Mouse (Mus musculus): ENCODE measurements around the gene Ppme1.

Ppme1 gene

DNA sequence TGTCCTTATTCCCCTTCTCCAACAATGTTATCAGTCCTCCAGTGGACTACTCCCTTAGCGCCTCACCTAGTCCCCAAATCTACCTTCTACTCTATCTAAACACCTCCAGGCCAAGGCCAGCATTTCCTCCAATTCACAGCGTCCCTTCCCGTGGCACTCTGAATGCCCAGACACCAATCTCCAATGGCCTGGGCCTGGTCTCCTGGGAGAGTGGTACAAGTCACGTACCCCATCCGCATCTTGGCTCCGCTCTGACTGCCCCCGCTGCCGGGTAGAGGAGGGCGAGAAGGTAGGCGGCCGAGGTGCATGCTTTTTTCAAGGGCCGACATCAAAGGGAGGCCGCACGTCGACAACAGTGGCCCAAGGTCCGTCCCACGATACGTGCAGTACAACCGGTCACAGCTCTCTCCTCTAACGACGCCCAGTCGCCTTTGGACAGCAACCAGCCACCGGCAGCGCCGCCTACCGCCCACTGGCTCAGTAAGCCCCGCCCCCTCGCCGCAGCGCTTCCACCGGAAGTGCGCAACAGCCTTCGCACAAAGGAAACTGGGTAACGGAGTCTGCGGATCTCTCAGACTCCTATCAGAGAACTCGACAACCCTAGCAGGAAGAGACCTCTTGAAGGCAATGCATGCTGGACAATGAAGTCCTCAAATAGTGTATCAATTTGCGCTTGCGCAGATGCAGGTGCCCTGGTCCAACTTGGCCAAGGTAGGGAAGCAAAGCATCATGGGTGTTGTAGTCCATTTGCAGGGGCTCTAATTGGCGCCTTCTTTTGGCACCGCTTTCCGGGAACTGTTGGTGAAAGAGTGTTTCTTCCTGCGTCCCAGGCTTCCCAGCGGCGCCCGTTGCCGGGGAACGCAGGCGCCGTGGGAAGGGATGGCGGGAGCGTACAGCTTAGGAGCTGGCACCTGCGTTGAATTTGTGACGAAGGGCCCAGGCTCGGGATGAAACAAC is at the start of gene Ppme1, which contains the start of gene C2cd3:
TSS of gene Ppme1 (minus strand) at position 813 of the 957 bp plus-strand sequence.
TSS of gene C2cd3 (plus strand) at position 739 of the 957 bp plus-strand sequence.
- peak; percentile 99 for DNase-seq (ENCODE audit: low read depth, low spot score)

DNA sequence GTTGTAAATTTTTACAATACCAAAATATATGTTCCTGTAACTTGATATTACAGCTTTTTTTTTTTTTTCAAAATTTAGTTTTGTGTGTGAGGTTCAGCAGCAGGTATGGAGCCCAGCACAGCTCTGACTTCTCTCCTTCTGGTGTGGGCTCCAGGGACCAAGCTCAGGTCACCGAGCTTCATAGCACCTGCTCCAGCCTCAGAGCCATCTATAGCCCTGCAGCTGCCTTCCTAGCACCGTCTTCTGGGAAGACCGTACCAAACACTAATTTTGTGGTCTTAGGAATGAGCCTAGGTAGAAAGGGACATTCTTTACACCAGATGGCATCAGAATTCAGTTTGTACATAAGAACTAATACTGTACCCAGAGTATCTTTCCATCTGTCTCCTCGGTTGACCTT is 36.6 kb upstream of the Ppme1 start:
- no peak for DNase-seq (ENCODE audit: low read depth, low spot score)

DNA sequence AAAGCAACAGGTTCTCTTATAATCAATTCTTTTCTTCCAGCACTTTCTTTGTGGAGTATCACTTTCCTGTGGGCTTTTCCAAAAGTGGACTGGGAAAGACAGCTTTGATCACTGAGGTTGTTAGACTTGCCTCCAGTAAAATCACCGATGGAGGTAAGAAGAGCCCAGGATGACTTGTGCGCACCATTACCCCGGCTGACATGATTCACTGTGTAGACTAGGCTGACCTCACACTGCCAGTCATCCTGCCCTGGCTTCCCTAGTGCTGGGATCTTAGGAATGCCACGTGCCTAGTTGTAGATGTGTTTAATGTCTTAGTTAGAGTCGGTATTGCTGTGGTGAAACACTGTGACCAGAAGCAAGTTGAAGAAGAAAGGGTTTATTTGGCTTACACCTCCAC is 35.6 kb upstream of the Ppme1 start:
- no peak for DNase-seq (ENCODE audit: low read depth, low spot score)

DNA sequence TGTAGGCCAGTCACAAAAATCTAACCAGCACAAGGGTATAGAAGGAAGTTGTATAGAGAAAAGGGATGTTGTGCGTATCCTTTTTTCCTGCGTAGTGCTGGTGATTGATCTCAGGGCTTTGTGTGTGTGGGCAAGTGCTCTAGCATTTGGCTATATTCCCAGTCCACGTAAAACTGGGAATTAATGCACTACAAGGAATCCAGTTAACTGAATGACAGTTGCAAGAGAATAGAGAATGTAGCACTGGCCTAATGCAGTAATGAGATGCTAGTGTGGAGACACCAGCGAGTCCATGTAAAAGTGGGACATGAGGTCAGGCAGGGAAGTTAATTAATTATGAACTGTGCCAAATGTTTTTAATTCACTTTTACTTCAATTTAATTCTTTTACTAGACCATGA is 30.6 kb upstream of the Ppme1 start:
- no peak for DNase-seq (ENCODE audit: low read depth, low spot score)

DNA sequence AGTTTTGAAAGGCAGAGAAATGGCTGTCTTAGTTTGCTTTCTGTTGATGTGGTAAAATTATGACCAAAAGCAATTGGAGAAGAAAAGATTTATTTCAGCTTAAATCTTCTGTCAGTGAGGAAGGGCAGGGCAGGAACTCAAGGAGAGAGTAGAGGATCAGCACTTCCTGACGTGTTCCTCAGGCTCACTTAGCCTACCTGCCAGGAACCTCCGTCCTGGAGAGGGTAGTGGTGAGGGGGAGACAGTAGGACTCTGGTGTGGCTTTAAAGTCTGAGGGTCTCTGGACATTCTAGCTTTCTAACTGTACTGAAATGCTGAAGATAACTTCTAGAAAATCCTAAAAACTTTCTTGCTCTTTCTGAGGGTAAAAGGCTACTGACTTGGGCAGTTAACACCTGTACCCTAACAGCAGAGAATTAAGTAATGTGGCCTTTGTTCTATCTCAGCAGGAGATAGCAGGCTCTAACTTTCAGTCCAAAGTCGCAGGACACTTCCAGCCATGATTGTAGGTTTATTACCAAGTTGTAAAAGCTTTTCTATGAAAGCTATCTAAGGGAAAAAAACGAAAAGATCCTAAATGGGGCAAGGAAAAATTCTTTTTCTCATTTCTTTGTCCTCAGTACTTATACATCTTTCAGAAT is 28.9 kb upstream of the Ppme1 start:
- no peak for DNase-seq (ENCODE audit: low read depth, low spot score)

DNA sequence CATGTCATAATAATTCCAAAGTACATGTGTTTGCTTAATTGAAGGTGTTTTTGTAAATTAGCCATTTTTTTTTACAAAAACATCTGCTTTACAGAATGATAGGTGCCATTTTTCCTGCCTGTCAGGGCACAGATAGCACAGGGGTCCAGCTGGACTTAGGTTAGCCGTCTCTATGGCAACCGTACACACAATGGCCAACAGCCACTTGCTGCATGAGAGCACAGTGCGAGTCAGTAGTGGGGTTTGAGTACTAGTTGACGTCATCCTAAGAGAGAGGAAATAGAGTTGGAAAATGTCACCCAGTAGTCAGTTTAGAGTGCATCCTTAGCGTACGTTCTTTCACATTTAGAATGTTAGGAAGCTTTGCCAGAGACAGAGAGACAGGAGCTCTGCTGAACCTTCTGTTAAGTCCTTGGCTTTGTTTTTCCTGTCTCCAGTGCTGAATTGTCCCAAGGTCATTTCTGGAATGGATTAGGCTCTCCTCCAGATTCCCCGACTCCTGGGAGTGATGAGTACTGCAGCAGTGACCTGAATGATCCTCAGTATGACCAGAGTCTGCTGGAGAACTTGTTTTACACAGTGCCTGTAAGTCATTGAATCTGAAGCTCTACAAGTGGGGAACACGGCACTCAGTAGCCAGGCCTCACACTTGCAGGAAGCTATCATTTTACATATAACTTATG is 27.3 kb upstream of the Ppme1 start:
- no peak for DNase-seq (ENCODE audit: low read depth, low spot score)

DNA sequence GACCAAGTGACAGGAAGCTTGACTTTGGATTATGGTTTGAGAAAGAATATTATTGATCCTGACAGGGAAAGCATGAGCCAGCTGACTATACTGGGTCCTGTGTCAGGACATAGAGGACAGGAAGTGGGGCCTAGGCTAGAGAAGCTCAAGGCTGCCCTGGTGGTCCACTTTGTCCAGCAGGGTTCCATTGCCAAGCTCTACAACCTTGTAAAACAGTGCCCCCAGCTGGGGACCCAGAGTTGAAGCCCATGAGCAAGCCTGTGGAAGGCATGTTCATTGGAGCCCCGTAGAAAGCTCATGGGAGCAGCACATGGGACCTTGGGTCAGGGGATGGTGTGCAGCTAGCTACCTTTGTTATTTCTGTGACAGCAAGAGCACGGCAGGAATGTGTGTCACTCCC is 20.2 kb upstream of the Ppme1 start:
- DNase-seq (ENCODE audit: low read depth, low spot score): no peak

DNA sequence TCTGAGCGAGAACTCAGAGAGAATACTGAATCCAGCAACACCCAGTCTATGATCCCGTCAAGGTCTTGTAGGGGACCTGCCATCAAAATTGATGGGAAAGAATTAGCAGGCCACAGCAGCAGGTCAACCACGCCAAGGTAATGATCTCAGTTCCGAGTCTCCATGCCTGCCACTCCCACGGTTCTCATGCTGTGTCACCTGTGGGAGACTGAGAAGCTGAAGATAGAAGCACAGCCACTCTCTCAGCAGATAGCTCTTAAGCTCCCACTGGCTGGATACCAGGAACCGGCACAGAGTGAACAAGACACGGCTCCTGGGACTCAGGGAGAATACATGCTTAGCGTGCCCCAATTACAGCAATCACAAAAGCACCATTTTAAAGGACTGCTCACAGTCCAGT is 18.1 kb upstream of the Ppme1 start:
- DNase-seq (ENCODE audit: low read depth, low spot score): no peak

DNA sequence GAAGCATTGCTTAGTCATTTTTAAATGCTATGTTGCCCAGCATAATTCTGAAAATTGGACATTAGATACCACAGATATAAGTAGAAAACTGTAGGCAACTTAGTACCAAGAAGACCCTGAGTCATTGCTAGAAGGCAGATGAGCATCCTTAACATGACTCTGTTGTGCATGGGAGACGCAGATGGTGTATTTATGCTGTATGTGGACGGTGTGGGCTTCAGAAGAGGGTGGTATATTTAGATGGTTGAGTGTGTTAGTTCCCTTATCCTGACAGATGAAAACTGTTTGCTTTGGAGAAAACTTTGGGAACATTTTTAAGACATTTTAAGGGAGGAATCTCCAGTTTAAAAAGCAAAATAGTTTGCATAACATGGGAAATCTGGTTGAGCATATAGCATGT is 16.1 kb upstream of the Ppme1 start:
- no peak for DNase-seq (ENCODE audit: low read depth, low spot score)

DNA sequence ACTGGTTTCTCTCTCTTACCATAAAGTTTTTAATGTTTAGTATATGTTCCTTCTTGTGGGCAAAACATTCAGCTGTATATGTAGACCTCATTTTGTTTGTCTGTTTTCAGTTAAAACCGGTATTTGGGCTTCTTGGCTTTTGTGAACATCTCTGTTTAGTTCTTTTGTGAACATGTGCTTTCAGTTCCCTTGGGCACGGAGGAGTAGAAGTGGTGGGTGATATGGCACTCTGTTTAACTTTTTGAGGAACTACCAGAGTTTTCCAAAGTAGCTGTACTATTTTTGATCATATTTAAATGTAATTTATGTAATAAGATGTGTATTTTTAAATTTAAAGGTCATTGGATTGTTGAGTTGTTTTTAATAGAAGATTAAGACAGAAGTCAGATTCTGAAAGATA is 11.1 kb upstream of the Ppme1 start:
- no peak for DNase-seq (ENCODE audit: low read depth, low spot score)

DNA sequence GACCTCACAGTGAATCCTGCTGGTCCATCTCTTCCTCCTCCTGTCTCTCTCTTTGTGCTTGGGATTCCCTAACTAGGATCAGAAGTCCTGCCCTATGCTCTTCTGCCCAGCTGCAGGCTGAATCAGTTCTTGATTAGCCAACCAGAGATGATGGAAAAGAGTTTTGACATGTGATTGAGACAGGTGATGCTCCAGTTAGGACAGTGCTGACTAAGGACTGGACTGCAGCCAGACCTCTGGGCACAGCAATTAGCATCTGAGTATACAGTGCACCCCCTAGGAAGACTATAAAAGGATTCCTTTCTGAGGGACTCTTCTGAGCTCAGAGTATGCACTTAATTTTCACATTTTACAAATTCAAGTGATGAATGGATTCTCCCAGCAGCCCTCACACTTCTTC is 9.1 kb upstream of the Ppme1 start:
- DNase-seq (ENCODE audit: low read depth, low spot score): no peak

DNA sequence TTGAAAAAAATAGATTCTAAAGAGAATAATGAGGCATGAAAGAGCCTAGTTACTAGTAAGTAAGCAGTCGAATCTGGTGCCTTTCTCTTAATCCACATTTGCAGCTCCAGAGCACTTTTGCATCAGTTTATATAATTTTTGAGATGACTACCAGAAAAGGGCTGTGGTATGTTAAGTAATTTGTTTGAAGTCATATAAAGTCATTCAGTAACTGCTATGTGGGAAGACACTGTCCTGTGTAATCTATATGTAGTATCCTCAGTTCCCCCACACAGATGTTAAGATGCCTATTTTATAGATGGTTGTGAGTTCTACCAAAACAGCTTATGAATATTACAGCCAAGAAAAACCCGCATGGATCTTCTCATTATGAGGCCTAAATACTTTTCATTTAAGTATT is 6.2 kb upstream of the Ppme1 start:
- no peak for DNase-seq (ENCODE audit: low read depth, low spot score)

DNA sequence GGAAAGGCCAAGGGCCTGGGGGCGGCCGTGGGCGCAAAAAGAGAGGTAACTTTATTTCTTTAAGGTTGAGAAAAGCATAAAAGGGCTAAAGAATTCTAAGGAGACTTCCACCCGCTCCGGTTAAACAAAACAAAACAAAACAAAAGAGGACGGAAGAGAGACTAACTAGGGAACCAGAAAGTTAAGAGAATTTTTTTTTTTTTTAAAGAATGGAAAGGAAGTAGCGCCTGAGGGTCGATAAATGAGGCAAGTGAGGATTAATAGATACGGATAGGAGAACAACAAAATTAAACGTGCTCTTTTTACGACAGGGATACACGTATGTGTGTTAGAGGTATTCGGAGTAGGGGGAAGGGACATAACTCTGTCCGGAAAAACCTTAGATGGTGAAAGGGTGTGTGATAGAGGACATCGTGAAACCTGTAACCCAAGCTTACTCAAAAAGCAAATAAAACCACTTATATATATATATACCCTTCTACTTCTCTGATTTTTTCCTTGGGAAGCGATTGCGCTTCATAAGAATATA is 409 bp upstream of the Ppme1 start:
- DNase-seq (ENCODE audit: low read depth, low spot score): no peak

DNA sequence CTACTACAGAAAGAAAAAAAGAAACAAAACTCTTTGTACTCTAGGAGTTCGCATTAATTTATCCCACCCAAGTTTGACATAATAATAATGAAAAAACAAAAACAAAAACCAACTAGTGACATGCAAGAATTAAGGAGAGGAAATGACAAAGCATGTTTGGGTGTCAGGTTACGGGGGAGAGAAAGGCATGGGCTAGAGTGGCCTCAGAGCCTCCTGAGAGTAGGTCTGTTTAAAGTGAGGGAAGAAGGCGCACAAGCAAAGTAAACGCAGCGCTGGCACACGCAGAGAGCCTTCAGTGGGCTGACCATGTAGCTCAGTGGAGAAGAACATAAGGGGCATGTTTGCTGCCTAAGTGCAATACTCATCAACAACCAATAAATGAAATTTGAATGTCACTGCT is 7.2 kb downstream of the Ppme1 start:
- DNase-seq (ENCODE audit: low read depth, low spot score): no peak

DNA sequence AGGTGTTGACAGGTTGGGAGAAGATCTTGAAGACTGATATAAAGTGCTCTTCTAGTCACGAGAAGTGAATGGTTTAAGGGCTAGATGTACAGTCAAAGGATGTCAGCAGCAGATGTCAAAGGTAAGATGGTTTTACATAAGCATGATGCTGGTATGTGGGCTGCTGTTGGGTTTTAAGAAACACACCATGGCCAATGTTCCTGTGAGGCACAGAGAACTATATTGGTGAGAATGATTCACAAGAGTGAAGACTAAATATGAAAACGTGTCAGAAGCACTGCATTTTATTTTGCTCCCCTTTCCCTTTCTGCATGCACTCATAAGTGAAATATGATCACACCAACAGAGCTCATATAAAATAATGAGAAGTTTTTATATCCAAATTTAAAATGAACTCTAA is 8.9 kb downstream of the Ppme1 start:
- no peak for DNase-seq (ENCODE audit: low read depth, low spot score)

DNA sequence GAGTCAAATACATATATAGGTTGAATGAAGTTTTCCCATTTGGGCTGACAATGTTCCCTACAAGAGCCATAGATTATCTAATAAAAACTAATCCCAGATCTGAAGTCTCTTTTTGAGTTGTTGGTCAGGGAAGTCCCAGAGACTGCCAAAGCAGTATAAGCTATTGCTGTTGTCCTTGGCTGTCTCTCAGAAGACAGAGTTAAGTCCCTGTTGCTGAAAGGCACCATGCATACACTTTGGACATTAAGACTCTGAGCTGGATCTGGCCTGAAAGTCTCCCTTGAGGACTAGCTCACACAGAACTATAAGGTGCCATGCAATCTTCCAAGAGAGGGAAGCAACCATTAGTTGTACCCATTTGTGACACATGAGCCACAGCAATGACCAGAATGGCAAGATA is 14.3 kb downstream of the Ppme1 start:
- DNase-seq (ENCODE audit: low read depth, low spot score): no peak

DNA sequence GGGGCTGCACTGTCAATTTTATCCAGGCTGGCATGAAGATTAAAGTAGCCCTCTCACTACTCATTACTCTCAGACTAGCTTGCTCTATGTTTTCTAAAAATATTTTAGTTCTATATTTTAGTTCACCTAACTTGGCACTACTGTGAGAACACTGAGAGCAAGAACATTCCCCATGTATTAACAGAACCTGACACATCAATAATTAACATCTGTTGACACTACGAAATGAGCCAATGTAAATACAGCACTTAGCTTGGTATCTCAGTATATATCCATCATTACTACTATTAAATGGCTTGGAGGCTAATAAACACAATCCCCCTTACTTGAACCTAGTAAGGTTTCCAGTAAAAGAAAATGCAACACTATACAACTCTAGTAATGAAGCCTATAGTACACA is 15.3 kb downstream of the Ppme1 start:
- no peak for DNase-seq (ENCODE audit: low read depth, low spot score)

DNA sequence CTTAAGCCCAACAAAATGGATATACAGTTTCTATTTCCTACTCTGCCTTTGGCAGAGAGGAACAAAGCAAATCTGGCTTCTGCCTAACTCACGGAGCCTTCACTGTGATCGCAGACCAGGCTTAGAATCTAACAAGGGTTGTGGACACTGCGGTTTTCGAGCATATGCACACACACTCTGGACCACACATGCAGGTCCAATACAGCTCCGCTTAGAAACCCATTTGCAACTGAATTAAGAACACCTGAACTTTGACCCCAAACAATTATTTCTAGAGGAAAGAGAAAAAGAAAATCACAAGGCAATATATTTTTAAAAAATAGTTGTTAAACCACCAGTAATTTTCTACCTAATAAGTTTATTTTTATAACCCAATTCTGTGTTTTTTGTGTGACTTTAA is 15.8 kb downstream of the Ppme1 start:
- no peak for DNase-seq (ENCODE audit: low read depth, low spot score)

DNA sequence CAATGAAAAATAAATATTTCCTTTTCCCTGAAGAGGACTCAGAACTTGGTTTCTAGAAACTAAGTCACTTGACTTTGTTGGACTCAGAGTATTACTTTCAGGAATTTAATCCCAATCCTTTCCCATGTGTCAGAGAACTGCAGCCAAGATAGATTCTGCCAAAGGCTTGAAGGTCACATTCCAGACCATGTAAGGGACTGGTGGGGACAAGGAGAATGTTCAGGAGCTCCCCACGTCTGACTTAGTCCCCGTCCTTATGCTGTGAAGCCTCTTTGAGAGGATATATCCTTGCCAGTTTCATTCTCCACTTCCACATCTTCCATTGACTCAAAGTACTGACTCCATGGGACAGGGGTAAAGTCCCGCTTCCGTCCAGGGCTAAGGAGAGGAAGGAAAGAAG is 17.1 kb downstream of the Ppme1 start:
- no peak for DNase-seq (ENCODE audit: low read depth, low spot score)

DNA sequence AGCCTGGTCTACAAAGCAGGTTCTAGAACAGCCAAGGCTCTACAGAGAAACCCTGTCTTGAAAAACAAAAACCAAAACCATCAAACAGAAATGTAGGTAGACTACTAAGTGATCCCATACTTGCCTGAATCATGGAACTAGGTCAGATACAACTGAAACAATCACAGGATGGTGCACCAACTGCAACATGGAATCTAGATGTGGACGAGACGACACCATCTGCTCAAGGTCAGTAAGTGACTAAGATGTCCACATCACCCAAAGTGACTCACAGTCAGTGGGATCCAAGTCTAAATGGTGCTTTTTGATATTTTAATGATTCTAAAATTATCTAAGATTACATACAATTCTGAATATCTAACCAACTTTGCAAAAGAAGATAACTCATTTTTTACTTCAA is 36.2 kb downstream of the Ppme1 start:
- no peak for DNase-seq (ENCODE audit: low read depth, low spot score)

DNA sequence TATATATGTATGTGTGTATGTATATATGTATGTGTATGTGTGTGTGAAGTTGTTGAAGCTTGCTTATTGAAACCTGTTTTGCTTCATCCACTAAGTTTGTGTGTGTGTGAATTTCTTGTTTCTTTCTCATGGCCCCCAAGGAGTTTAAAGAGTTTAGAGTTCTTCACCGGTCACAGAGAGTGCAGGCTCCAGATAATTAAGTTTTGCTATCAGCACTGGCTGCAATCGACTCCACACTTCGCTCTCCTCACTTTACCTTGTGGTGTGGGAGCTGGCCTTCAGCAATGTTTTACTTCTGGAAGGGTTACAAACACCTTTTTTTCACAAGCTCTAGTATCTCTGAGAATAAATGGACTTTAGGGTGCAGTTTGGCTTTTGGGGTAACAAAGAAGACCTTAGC is 40.8 kb downstream of the Ppme1 start:
- no peak for DNase-seq (ENCODE audit: low read depth, low spot score)

DNA sequence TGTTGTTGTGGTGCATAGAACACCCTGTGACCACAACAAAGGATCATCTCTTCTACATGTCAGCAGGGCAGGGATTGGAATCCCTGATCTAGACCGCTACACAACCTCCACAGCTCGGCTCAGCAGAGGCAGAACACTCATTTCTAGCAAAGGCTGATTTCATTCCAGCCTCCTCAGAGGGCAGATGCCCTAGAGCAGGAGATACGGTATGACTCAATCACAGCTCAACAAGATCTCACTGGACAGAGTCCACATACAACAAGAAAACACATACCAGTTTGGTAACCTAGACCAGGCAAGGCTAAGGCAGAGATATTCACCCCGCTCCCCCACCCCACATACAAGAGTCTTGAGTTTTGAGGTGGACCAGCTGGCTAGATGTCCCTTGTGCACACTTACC is 43.5 kb downstream of the Ppme1 start:
- DNase-seq (ENCODE audit: low read depth, low spot score): no peak
